Mouse (Mus musculus): Measurements from ENCODE around the gene Wasf1.

Wasf1 gene

DNA sequence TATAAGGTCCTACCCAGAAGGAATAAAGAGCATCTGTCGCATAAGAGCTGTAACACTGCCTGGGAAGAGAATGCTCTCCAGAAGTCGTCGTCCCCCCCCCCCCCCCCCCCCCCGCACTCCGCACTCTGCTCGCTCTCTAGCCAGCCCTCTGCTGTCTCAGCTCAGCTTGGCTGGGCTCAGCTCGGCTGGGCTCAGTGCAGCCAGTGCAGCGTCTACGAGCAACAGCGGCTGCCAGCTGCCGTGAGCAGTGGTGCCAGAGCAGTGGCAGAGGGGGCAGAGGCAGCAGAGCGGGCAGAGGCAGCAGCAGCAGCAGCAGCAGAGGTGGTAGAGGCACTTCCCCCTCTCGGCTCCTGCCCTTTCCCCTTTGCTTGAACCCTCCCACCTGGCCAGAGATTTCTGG lies 102.1 kb downstream of the Wasf1 start:
- DNase-seq = no peak

Measured in right cerebral cortex, postnatal 25 days (tissue).